Mouse (Mus musculus): Measurements from ENCODE around the gene Trpm8. TPM values are rescaled to one million over a fixed set of nuclear protein-coding genes. Genes with fewer than 3 reads are reported as not detected.

Gene Trpm8
- polyA plus RNA-seq, 1 experiment, result not detected

- Histone ChIP-seq H3K36me3 (ENCODE audit: control insufficient read depth) (no peaks in the 10 kb centered on the region), H3K4me1 (ENCODE audit: control insufficient read depth) (no peaks in the 10 kb centered on the region), H3K9me3 (ENCODE audit: control insufficient read depth, low read length) (peaks cover 8% of the 10 kb centered on the region), H3K27me3 (ENCODE audit: control insufficient read depth) (no peaks in the 10 kb centered on the region), H3K4me3 (replicated peaks) (no peak overlapping the region)
- TF ChIP-seq TAL1 (IDR thresholded peaks at IDR 0.05; ENCODE audit: low read length), result no peak
These were observed 11.7 kb downstream of the Trpm8 start for GRCm38 (mm10) chr1:88289152-88289551.

DNA sequence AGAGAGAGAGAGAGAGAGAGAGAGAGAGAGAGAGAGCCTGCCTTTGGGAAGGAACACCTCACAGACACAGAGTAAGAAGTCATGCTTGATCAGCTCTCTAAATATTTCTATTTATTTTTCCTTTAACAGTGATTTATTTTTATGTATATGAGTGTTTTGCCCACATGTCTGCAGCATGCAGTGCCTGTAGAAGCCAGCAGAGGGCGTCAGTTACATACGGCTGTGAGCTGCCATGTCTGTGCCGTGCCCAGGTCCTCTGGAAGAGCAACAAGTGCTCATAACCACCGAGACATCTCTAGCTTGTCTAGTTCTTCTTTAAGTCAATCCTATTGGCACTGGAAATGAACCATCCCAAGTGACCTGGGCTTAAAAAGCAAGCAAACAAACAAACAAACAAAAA is 12.5 kb downstream of the Trpm8 start:
- peaks cover 2% of the 10 kb centered on the region for H3K9me3 ChIP-seq (ENCODE audit: control insufficient read depth, low read length)

DNA sequence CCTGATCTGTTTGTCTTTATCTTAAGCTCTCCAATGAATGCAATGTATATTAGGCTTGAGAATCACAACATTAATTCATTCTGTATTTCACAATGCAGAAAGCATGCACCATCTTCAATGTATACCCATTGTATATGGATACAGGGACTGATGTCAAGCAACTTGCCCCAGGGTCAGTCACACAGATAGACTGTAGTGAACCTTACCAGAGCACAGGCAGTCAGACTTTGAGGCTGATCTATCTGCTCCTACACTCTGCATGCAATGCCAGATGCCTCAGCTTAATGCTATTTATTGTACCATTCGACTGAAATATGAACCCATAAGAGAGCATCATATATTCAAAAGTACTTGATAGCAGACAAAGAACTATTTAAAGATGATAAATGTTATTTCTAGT is 13.1 kb downstream of the Trpm8 start:
- Histone ChIP-seq H3K4me1 (ENCODE audit: control insufficient read depth) (no peaks in the 10 kb centered on the region), H3K27me3 (ENCODE audit: control insufficient read depth) (no peaks in the 10 kb centered on the region), H3K4me3 (replicated peaks) (no peak overlapping the region), H3K36me3 (ENCODE audit: control insufficient read depth) (no peaks in the 10 kb centered on the region), H3K9me3 (ENCODE audit: control insufficient read depth, low read length) (no peaks in the 10 kb centered on the region)
- TF ChIP-seq GATA1 (IDR thresholded peaks at IDR 0.05; ENCODE audit: low read length) (no peak), TAL1 (IDR thresholded peaks at IDR 0.05; ENCODE audit: low read length) (no peak)

More for the DNA sequence above, 12.5 kb downstream of the Trpm8 start:
- no peaks in the 10 kb centered on the region for H3K36me3 ChIP-seq (ENCODE audit: control insufficient read depth)
- no peak overlapping the region for H3K4me3 ChIP-seq (replicated peaks)
- no peaks in the 10 kb centered on the region for H3K4me1 ChIP-seq (ENCODE audit: control insufficient read depth)
- no peak for TF ChIP-seq GATA1 (IDR thresholded peaks at IDR 0.05; ENCODE audit: low read length)
- no peak for TF ChIP-seq TAL1 (IDR thresholded peaks at IDR 0.05; ENCODE audit: low read length)
- no peaks in the 10 kb centered on the region for H3K27me3 ChIP-seq (ENCODE audit: control insufficient read depth)

DNA sequence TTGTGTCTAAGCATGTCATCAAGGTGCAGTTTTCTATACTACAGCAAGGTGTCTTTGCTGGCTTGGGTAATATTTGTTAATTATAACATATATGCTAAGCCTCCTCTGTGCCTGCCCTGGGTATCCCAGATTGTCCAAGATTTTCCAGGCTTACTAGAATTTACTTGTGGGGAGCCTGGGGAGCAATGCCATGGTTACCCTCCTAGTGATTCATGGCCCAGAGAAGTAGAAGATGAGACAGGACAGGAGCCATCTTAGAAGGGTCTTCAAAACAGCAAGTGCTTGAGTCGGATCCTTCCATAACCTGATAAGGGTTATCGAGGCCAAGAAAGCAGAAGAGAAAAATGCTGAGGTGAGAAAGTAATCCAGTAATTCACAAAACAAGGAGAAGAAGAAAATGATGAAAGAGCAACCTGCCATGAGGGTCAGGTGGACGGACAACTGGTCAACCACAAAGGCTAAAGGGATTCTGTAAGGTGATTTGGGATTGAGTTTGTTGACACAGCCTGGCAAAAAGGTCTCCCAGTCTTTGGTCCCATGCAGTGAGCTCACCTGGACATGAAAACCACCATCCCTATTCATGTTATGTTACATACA is 14.0 kb downstream of the Trpm8 start:
- no peak overlapping the region for H3K4me3 ChIP-seq (replicated peaks)
- H3K36me3 ChIP-seq (ENCODE audit: control insufficient read depth), result no peaks in the 10 kb centered on the region
- no peaks in the 10 kb centered on the region for H3K4me1 ChIP-seq (ENCODE audit: control insufficient read depth)
- no peak for TF ChIP-seq TAL1 (IDR thresholded peaks at IDR 0.05; ENCODE audit: low read length)
- no peak for TF ChIP-seq GATA1 (IDR thresholded peaks at IDR 0.05; ENCODE audit: low read length)
- H3K9me3 ChIP-seq (ENCODE audit: control insufficient read depth, low read length), result peaks cover 2% of the 10 kb centered on the region; the same call in 1 of the 2 replicates
- no peaks in the 10 kb centered on the region for H3K27me3 ChIP-seq (ENCODE audit: control insufficient read depth)

GRCm38 (mm10) chr1:88292057-88292456 is 14.6 kb downstream of the Trpm8 start:
- peaks cover 2% of the 10 kb centered on the region; the same call in 1 of the 2 replicates for H3K9me3 ChIP-seq (ENCODE audit: control insufficient read depth, low read length)
- H3K27me3 ChIP-seq (ENCODE audit: control insufficient read depth), result no peaks in the 10 kb centered on the region
- H3K36me3 ChIP-seq (ENCODE audit: control insufficient read depth), result no peaks in the 10 kb centered on the region
- no peak overlapping the region for H3K4me3 ChIP-seq (replicated peaks)
- TF ChIP-seq GATA1 (IDR thresholded peaks at IDR 0.05; ENCODE audit: low read length) (no peak), TAL1 (IDR thresholded peaks at IDR 0.05; ENCODE audit: low read length) (no peak)
- no peaks in the 10 kb centered on the region for H3K4me1 ChIP-seq (ENCODE audit: control insufficient read depth)

GRCm38 (mm10) chr1:88294650-88295049 is 17.2 kb downstream of the Trpm8 start:
- Histone ChIP-seq H3K36me3 (ENCODE audit: control insufficient read depth) (no peaks in the 10 kb centered on the region), H3K9me3 (ENCODE audit: control insufficient read depth, low read length) (peaks cover 2% of the 10 kb centered on the region; the same call in 1 of the 2 replicates), H3K27me3 (ENCODE audit: control insufficient read depth) (no peaks in the 10 kb centered on the region), H3K4me1 (ENCODE audit: control insufficient read depth) (no peaks in the 10 kb centered on the region), H3K4me3 (replicated peaks) (no peak overlapping the region)
- TF ChIP-seq TAL1 (IDR thresholded peaks at IDR 0.05; ENCODE audit: low read length) (no peak), GATA1 (IDR thresholded peaks at IDR 0.05; ENCODE audit: low read length) (no peak)

- Histone ChIP-seq H3K4me3 (replicated peaks) (no peak overlapping the region), H3K9me3 (ENCODE audit: control insufficient read depth, low read length) (peaks cover 9% of the 10 kb centered on the region; the same call in 1 of the 2 replicates)
These were observed 18.9 kb downstream of the Trpm8 start for GRCm38 (mm10) chr1:88296171-88296920.

DNA sequence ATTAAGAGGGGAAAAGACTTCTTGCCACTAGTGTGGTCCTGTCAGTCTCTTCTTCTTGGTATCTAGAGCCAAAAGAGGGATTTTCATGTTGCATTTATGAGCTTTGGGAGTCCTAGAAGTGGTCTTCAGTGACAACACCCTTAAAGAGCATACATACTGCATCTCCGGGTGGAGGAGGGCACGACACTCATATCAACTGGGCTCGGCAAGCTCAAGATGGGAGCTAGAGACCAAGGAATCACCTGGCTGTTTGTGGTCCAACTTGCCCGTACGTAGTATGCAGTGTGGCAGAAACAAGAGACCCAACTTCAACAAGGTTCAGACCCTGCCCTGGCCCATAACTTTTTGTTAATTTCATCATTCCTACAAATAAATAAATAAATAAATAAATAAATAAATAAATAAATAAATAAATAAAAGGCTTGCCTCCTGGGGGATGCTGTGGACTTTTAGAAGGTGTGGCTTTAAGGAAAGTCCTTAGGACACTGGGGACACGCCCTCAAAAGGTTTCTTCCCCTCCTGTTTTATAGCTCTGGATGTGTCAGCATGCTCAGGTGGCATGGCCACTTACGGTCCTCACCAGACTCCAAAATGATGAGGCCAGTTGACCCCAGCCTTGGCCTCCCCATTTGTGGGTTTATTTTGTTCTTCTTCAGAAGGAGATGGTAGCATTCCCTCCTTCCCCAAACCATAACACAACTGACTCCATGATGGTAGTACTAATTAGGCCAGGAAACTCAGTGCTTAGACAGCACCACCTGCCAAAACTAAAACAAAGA is 20.2 kb downstream of the Trpm8 start:
- Histone ChIP-seq H3K36me3 (ENCODE audit: control insufficient read depth) (no peaks in the 10 kb centered on the region), H3K4me3 (replicated peaks) (no peak overlapping the region), H3K4me1 (ENCODE audit: control insufficient read depth) (no peaks in the 10 kb centered on the region), H3K9me3 (ENCODE audit: control insufficient read depth, low read length) (peaks cover 9% of the 10 kb centered on the region; the same call in 1 of the 2 replicates), H3K27me3 (ENCODE audit: control insufficient read depth) (no peaks in the 10 kb centered on the region)
- no peak for TF ChIP-seq GATA1 (IDR thresholded peaks at IDR 0.05; ENCODE audit: low read length)
- no peak for TF ChIP-seq TAL1 (IDR thresholded peaks at IDR 0.05; ENCODE audit: low read length)

More at GRCm38 (mm10) chr1:88296171-88296920, 18.9 kb downstream of the Trpm8 start:
- H3K4me1 ChIP-seq (ENCODE audit: control insufficient read depth), result no peaks in the 10 kb centered on the region
- TF ChIP-seq GATA1 (IDR thresholded peaks at IDR 0.05; ENCODE audit: low read length) (no peak), TAL1 (IDR thresholded peaks at IDR 0.05; ENCODE audit: low read length) (no peak)
- H3K27me3 ChIP-seq (ENCODE audit: control insufficient read depth), result no peaks in the 10 kb centered on the region
- H3K36me3 ChIP-seq (ENCODE audit: control insufficient read depth), result no peaks in the 10 kb centered on the region
